Mouse (Mus musculus): Measurements from ENCODE around the gene Tpx2.

DNA sequence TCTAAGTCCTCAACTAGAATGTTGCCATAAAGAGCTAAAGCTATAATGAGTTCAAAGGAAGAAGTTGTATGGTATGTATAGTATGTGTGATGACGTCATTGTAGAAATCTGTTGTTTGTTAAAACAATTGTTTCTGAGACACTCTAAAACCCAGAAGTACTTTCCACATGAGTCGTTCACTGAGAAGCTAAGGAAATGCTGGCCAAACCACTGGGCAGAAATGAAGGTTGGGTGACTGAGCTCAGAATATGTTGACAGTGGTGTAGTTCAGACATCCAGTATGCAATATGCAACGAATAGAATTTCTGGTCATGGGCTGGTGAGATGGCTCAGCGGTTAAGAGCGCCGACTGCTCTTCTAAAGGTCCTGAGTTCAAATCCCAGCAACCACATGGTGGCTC lies 15.6 kb downstream of the Tpx2 start:
- TF ChIP-seq CTCF (IDR thresholded peaks at IDR 0.05; ENCODE audit: low read depth), result no peak
- no peak for TF ChIP-seq EP300 (optimal IDR thresholded peaks at IDR 0.05)
